Mouse (Mus musculus): ENCODE measurements around the gene Trak1.

- TF ChIP-seq CTCF (IDR thresholded peaks at IDR 0.05; ENCODE audit: low read depth, low read length) (no peak), POLR2A (IDR thresholded peaks at IDR 0.05; ENCODE audit: insufficient read depth, low read length) (no peak), EP300 (IDR thresholded peaks at IDR 0.05; ENCODE audit: insufficient read depth, low read depth, low read length) (no peak)
Measured at GRCm38 (mm10) chr9:121444367-121444707, 147.0 kb downstream of the Trak1 start.

Data from ES-Bruce4 (cell line).